Mouse (Mus musculus): Measurements from ENCODE around the gene Plac1.
"Not testable (repeated sequence)": the region's sequence is repeated elsewhere in the genome, so short reads cannot be mapped to it uniquely, and the experiment has no call there.

Plac1 gene

GRCm38 (mm10) chrX:53041006-53041405 is 198.9 kb downstream of the Plac1 start:
- no peak for DNase-seq

DNA sequence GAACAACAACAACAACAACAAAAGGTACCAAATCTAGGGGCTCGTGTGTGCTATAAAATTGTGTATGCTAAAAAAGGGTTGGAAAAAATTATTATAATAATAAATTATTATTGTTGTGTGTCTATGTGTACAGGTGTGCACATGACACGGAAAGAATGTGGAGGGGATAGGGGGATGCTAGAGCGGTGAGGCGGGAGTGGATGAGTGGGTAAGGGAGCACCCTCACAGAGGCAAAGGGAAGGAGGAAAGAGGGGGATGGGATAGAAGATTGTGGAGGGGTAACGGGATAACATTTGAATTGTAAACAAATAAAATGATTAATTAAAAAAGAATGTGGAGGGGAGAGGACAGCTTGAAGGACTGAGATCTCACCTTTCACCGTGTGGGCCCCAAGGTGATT is 199.8 kb downstream of the Plac1 start:
- DNase-seq, result no peak

GRCm38 (mm10) chrX:53039651-53040050 is 200.3 kb downstream of the Plac1 start:
- no peak for DNase-seq

DNA sequence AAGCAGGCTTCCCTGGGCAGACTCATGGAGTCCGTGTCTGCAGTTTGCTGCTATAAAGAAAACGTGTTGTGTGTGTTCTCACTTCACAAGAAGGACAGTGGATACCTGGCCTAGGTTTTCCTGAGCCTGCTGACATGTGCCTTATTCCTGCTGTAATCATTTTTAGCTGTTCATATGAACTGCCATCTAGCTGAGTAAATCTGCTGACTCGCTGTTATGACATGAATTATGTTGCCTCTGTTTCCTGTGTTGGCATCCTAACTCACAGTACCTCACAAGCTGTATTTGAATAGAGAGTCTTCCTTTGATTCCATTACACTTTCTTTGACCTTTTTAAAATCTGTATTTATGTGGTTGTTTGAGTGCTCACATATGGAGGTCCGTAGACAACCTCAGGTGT is 201.7 kb downstream of the Plac1 start:
- DNase-seq, result no peak

DNA sequence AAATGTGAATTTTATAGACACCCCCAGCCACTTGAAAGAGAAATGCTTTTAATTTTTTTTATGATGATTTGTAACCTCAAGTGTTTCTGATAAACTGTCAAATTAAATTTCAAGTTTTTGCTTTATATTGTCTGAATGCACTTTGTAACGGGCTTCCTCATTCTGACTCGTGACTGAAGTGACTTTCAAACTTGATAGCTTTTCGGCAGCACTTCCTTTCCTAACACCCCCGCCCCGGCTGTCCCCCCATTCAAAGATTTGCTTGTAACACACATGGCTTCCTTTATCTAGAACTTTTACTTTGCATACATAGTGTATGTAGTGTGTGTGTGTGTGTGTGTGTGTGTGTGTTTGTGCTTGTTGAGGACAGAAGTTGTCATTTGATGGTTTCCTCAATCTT is 210.4 kb downstream of the Plac1 start:
- no peak for DNase-seq

DNA sequence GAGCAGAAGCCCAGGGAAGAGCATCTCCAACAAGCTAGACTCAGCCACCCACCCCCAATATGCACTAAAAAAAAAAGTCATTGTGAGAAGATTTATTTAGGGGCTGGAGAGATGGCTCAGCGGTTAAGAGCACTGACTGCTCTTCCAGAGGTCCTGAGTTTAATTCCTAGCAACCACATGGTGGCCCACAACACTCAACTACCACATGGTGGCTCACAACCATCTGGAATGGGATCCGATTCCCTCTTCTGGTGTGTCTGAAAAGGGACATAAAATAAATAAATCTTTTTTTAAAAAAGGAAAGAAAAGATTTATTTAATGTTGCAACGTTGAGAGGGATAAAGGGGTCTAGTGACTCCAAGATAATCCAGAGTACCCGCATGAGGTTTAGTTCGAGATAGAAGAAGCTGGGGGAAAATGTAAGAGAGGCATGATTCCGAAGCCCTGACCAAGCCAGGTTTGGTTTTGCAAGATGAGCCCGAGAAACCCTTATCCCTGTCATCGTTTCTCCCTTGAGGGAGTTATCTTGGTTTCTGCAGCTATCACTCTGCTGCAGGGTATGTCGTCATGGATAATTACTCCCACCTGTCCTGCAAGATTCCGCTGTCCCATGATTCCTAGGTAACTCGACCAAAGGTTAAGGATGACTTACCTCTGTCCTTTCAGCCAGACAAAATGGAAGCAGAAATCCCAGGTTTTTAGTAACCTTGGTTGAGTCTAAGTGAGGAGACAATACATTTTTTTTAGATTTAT is 214.3 kb downstream of the Plac1 start:
- DNase-seq, result no peak

- DNase-seq, result not testable (repeated sequence)
Measured at GRCm38 (mm10) chrX:53024268-53024667, 215.6 kb downstream of the Plac1 start.

- DNase-seq, result no peak
Measured at GRCm38 (mm10) chrX:53023021-53023420, 216.9 kb downstream of the Plac1 start.
